Mouse (Mus musculus): ENCODE data around the gene Vapa.
A peak's percentile ranks its signal among the peaks of the same experiment; 100 is the strongest.

DNA sequence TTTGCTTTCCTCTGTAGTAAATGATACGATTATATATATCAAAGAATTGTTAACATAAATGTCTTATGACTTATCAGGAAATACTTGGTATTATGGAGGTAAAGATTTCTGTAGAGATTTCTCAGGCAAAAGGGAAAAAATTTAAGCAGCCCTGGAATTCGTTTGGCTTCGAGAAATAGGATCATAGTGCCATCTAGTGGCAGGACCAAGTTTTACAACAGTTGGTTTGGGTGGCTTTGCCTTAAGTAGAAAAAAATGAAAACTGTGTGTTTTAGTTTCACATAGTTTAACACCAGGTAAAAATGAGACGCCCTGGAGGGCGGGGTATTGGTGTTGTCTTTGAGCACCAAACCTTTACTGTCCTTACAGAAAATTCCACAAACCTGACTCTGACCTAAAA lies 50.6 kb downstream of the Vapa start:
- TF ChIP-seq POLR2A (IDR thresholded peaks at IDR 0.05; ENCODE audit: low read depth, low read length) (no peak), PAX5 (IDR thresholded peaks at IDR 0.05; ENCODE audit: low read length) (no peak), CTCF (conservative IDR thresholded peaks at IDR 0.05 in 1 of 2, IDR thresholded peaks at IDR 0.05 in 1 of 2; ENCODE audit: low read depth in 2 of 2, low read length in 2 of 2) (peak; percentile 61 to 77), ZNF384 (IDR thresholded peaks at IDR 0.05; ENCODE audit: low read depth, low read length) (peak; percentile 81), MYC (IDR thresholded peaks at IDR 0.05; ENCODE audit: low read depth, low read length) (no peak)

Data from CH12.LX (cell line).